Mouse (Mus musculus) C2C12 (cell line): ENCODE measurements around the gene Ppp1r14a.

Experiments
- CEBPB ChIP-seq: IDR thresholded peaks from one replicate; pipeline ENCODE4 v1.6.1; 2011; ENCODE audit warnings: low read depth, mild to moderate bottlenecking, control low read depth, moderate library complexity
- CTCF ChIP-seq: IDR thresholded peaks from one replicate; pipeline ENCODE4 v1.5.1; 2011; ENCODE audit not compliant: control insufficient read depth, insufficient read depth, insufficient read length
- FOSL1 ChIP-seq: IDR thresholded peaks from one replicate; pipeline ENCODE4 v1.8.0; 2011; ENCODE audit warnings: mild to moderate bottlenecking, low read length; ENCODE audit not compliant: poor library complexity, insufficient read depth, severe bottlenecking
- MAX ChIP-seq: IDR thresholded peaks from one replicate; pipeline ENCODE4 v1.6.1; 2011; ENCODE audit warnings: mild to moderate bottlenecking, control low read depth
- MYOD1 ChIP-seq: IDR thresholded peaks from one replicate; pipeline ENCODE4 v1.6.1; 2011; ENCODE audit warnings: low read depth; ENCODE audit not compliant: control insufficient read depth, insufficient read length
- USF1 ChIP-seq: IDR thresholded peaks from one replicate; pipeline ENCODE4 v1.6.1; 2011; ENCODE audit warnings: low read depth, mild to moderate bottlenecking, control low read depth, moderate library complexity

GRCm38 (mm10) chr7:29302641-29303040 is 13.5 kb downstream of the Ppp1r14a start:
- TF ChIP-seq CTCF (no peak), USF1 (no peak), CEBPB (no peak), MYOD1 (no peak), MAX (no peak), FOSL1 (no peak)
